In the genomic region with DNA sequence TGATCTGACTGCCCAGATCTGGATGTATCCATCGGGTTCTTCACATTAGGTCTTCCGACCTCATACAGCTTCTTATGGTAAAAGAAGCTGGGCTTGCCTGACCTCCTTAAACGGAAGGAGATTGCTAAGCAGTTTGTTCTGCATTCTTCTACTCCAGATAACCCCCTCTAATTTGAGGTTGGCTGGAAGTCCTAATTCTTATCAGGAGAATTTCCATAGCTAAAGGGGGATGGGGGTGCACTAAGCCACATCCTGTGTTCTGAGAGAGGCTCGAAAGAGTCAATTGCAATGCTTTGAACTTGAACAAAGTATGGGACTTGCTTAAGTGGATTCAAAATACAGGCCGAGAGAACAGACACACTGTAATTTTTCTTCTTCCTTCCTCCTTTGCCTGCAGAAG, we compare ENCODE assay signal across 18 mouse cellular contexts.
A peak's percentile ranks its signal among the peaks of the same experiment; 100 is the strongest.
DNase-seq lines count a peak whose midpoint lies in the region; ATAC-seq and TF ChIP-seq lines count a peak whose summit lies in the region.
"Had no signal": no experiment of that assay in that cellular context is flagged by ENCODE, and none has a peak within 500 bp of the region (broad histone marks: within the 10 kb centered on the region; RNA-seq: fewer than 3 reads in every experiment).

No protein-coding gene starts in this region.

- H3K9ac ChIP-seq in heart, embryonic 15.5 days: no peak overlapping the region
- H3K9ac ChIP-seq in embryonic facial prominence, embryonic 13.5 days: no peak overlapping the region
- H3K9ac ChIP-seq in liver, postnatal 0 days (replicated peaks): no peak overlapping the region
- H3K9ac ChIP-seq in midbrain, postnatal 0 days (replicated peaks; ENCODE audit: low read length, poor library complexity, severe bottlenecking): no peak overlapping the region
- H3K9ac ChIP-seq: embryonic facial prominence, embryonic 12.5 days had no signal

- ATAC-seq in heart, embryonic 15.5 days (replicated peaks; ENCODE audit: insufficient number of reproducible peaks, insufficient read depth, low FRiP score, low read depth): 0 out of 2 replicates have a peak, but pooled peaks have one; percentile 35
- no peak for ATAC-seq in megakaryocyte, adult 5-6 weeks (ENCODE audit: poor library complexity, severe bottlenecking)
- ATAC-seq in embryonic facial prominence, embryonic 13.5 days (ENCODE audit: insufficient number of reproducible peaks, insufficient read depth, low FRiP score, low TSS enrichment, low read depth): no peak
- ATAC-seq in liver, postnatal 0 days: no peak
- ATAC-seq in cerebellum, adult (ENCODE audit: insufficient number of reproducible peaks, low FRiP score, low TSS enrichment): no peak
- no peak for ATAC-seq in midbrain, postnatal 0 days (ENCODE audit: low FRiP score)
- ATAC-seq: forebrain, embryonic 14.5 days had no signal

- no peaks in the 10 kb centered on the region for H3K27me3 ChIP-seq in heart, embryonic 15.5 days
- H3K27me3 ChIP-seq in megakaryocyte, embryonic 14.5 days (replicated peaks): no peaks in the 10 kb centered on the region
- H3K27me3 ChIP-seq in embryonic facial prominence, embryonic 13.5 days: no peaks in the 10 kb centered on the region
- H3K27me3 ChIP-seq in liver, postnatal 0 days (ENCODE audit: insufficient read depth, low read length): no peaks in the 10 kb centered on the region
- H3K27me3 ChIP-seq in midbrain, postnatal 0 days (ENCODE audit: insufficient read depth, low read length): no peaks in the 10 kb centered on the region
- H3K27me3 ChIP-seq: embryonic facial prominence, embryonic 12.5 days had no signal

- DNase-seq in heart, postnatal 4 days: no peak
- DNase-seq in liver, postnatal 0 days: no peak
- DNase-seq in midbrain, postnatal 0 days (ENCODE audit: low spot score): no peak
- DNase-seq: adrenal gland, postnatal 25 days; cerebellum, postnatal 25 days; gastrocnemius, adult 2 months; heart, postnatal 36 days; kidney, postnatal 36 days; layer of hippocampus, postnatal 36 days; right cerebral cortex, postnatal 4 days; thymus, postnatal 36 days had no signal

- H3K4me2 ChIP-seq in heart, embryonic 15.5 days: no peak overlapping the region
- no peak overlapping the region for H3K4me2 ChIP-seq in embryonic facial prominence, embryonic 13.5 days
- peak overlapping the region; percentile 45; the same call in 1 of the 2 replicates for H3K4me2 ChIP-seq in liver, postnatal 0 days (ENCODE audit: low read depth, low read length)
- H3K4me2 ChIP-seq in midbrain, postnatal 0 days (ENCODE audit: low read depth, low read length, poor library complexity, severe bottlenecking): no peak overlapping the region
- H3K4me2 ChIP-seq: embryonic facial prominence, embryonic 12.5 days had no signal

- 0 out of 2 replicates have a peak, but pooled peaks have one; percentile 13 for TF ChIP-seq EP300 in liver, postnatal 0 days (IDR thresholded peaks at IDR 0.05; ENCODE audit: low read depth)

- H3K36me3 ChIP-seq in heart, embryonic 15.5 days: no peaks in the 10 kb centered on the region
- peaks cover 9% of the 10 kb centered on the region for H3K36me3 ChIP-seq in megakaryocyte, embryonic 14.5 days (replicated peaks; ENCODE audit: low read length)
- no peaks in the 10 kb centered on the region for H3K36me3 ChIP-seq in embryonic facial prominence, embryonic 13.5 days
- H3K36me3 ChIP-seq in liver, postnatal 0 days (replicated peaks; ENCODE audit: insufficient read depth, low read length): no peaks in the 10 kb centered on the region
- H3K36me3 ChIP-seq in midbrain, postnatal 0 days (ENCODE audit: insufficient read depth, low read length): no peaks in the 10 kb centered on the region
- H3K36me3 ChIP-seq: embryonic facial prominence, embryonic 12.5 days had no signal

- no peak for TF ChIP-seq CTCF in liver, postnatal 0 days (IDR thresholded peaks at IDR 0.05; ENCODE audit: low read depth)
- no peak for TF ChIP-seq CTCF in midbrain, postnatal 0 days (IDR thresholded peaks at IDR 0.05)

- 23% methylated on average over 5 of the region's 5 CpGs for WGBS in heart, embryonic 15.5 days
- WGBS in embryonic facial prominence, embryonic 13.5 days: 57% methylated on average over 5 of the region's 5 CpGs
- WGBS in liver, postnatal 0 days (ENCODE audit: insufficient replicate concordance): 29% methylated on average over 5 of the region's 5 CpGs
- 78% methylated on average over 5 of the region's 5 CpGs for WGBS in midbrain, postnatal 0 days

- H3K4me3 ChIP-seq in heart, embryonic 15.5 days: no peak overlapping the region
- H3K4me3 ChIP-seq in megakaryocyte, embryonic 14.5 days (replicated peaks): peak overlapping the region; percentile 56
- H3K4me3 ChIP-seq in embryonic facial prominence, embryonic 13.5 days: no peak overlapping the region
- no peak overlapping the region for H3K4me3 ChIP-seq in liver, postnatal 0 days (ENCODE audit: low read depth, low read length)
- no peak overlapping the region for H3K4me3 ChIP-seq in midbrain, postnatal 0 days (ENCODE audit: low read depth, low read length)
- H3K4me3 ChIP-seq: embryonic facial prominence, embryonic 12.5 days; gastrocnemius, adult 2 months had no signal

- peak overlapping the region; percentile 57 for H3K27ac ChIP-seq in heart, embryonic 15.5 days
- 0 out of 2 replicates have a peak overlapping the region, but pooled peaks have one; percentile 3 for H3K27ac ChIP-seq in embryonic facial prominence, embryonic 13.5 days
- peak overlapping the region; percentile 57; the same call in 1 of the 2 replicates for H3K27ac ChIP-seq in liver, postnatal 0 days (ENCODE audit: low read depth)
- H3K27ac ChIP-seq in midbrain, postnatal 0 days (ENCODE audit: low read depth, low read length): no peak overlapping the region
- H3K27ac ChIP-seq: embryonic facial prominence, embryonic 12.5 days; gastrocnemius, adult 2 months had no signal

- no peaks in the 10 kb centered on the region for H3K9me3 ChIP-seq in heart, embryonic 15.5 days (replicated peaks)
- H3K9me3 ChIP-seq in megakaryocyte, embryonic 14.5 days: no peaks in the 10 kb centered on the region
- H3K9me3 ChIP-seq in embryonic facial prominence, embryonic 13.5 days: no peaks in the 10 kb centered on the region
- no peaks in the 10 kb centered on the region for H3K9me3 ChIP-seq in liver, postnatal 0 days (ENCODE audit: low read length)
- H3K9me3 ChIP-seq in midbrain, postnatal 0 days (ENCODE audit: low read length): no peaks in the 10 kb centered on the region
- H3K9me3 ChIP-seq: embryonic facial prominence, embryonic 12.5 days had no signal

- H3K4me1 ChIP-seq in heart, embryonic 15.5 days (replicated peaks): peaks cover 11% of the 10 kb centered on the region
- peaks cover 60% of the 10 kb centered on the region for H3K4me1 ChIP-seq in megakaryocyte, embryonic 14.5 days
- H3K4me1 ChIP-seq in embryonic facial prominence, embryonic 13.5 days: peaks cover 36% of the 10 kb centered on the region
- peaks cover 8% of the 10 kb centered on the region; the same call in 1 of the 2 replicates for H3K4me1 ChIP-seq in liver, postnatal 0 days (ENCODE audit: insufficient read depth)
- H3K4me1 ChIP-seq in midbrain, postnatal 0 days (ENCODE audit: insufficient read depth, low read length): no peaks in the 10 kb centered on the region
